Mouse (Mus musculus) heart, postnatal 0 days (tissue): ENCODE measurements around the gene Fam131b.

Experiments
- CTCF ChIP-seq: IDR thresholded peaks from 2 replicates; pipeline ENCODE4 v1.5.1; 2016; ENCODE audit warnings: antibody characterized with exemption, control low read depth, low read depth
- EP300 ChIP-seq: IDR thresholded peaks from 2 replicates; pipeline ENCODE4 v1.6.1; 2016; ENCODE audit warnings: antibody characterized with exemption, low read depth

DNA sequence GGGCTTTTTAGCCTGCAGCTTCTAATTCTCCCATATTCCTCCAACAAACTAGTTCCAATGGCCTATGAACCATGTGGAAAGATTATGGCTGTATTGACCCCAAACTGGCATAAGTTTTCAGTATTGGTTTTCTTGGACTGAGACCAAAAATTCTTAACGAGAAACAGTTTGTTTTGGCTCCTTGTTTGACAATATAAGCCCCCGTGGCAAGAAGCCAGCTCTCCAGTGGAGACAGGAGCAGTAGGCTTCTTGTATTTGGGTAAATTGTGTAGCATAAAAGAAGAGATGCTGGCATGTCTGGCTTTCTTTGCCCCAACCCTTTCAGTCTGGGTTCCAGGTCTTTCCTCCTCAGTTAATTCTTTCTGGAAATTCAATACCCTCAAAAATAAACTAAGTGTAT is 48.3 kb downstream of the Fam131b start:
- TF ChIP-seq EP300 (no peak), CTCF (no peak)
